Mouse (Mus musculus): ENCODE data around the gene Socs1. TPM values are rescaled to one million over a fixed set of nuclear protein-coding genes. Genes with fewer than 3 reads are reported as not detected.

The Socs1 gene
- polyA plus RNA-seq, 1 experiment from 2014 or later = 3.2 TPM

DNA sequence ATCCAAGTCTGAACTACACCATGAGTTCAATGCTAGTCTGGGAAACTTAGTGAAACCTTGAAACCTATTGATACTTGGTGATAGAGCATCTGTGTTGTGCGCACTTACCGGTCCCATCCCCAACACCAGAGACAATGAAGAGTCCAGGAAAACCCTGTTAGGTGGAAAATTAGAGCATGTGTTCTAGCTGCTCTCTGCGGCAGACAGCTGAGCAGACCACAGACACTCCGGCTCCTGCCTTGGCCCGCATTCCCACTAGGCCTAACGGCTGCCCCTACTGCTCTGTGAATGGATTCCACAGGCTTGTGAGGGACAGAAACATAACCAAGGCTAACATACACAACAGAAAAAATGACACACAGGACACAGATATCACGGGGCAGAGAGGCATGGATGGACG is 11.8 kb downstream of the Socs1 start:
- Histone ChIP-seq H3K9me3 (ENCODE audit: control insufficient read depth, low read length) (no peaks in the 10 kb centered on the region), H3K4me1 (replicated peaks; ENCODE audit: control insufficient read depth, insufficient read depth, low read length) (peaks cover 33% of the 10 kb centered on the region), H3K9ac (ENCODE audit: low read depth, low read length) (no peak overlapping the region), H3K4me2 (no peak overlapping the region), H3K27ac (ENCODE audit: low read depth, low read length) (no peak overlapping the region), H3K4me3 (ENCODE audit: low read depth, low read length) (no peak overlapping the region), H3K27me3 (replicated peaks; ENCODE audit: control insufficient read depth, insufficient read depth, low read length) (no peaks in the 10 kb centered on the region; the same call in none of the 2 replicates), H3K36me3 (ENCODE audit: control insufficient read depth, insufficient read depth, low read length) (no peaks in the 10 kb centered on the region)
- no peak for DNase-seq (ENCODE audit: low spot score)
- 75% methylated on average over 8 of the region's 8 CpGs for WGBS
- no peak for ATAC-seq (replicated peaks; ENCODE audit: low FRiP score)

DNA sequence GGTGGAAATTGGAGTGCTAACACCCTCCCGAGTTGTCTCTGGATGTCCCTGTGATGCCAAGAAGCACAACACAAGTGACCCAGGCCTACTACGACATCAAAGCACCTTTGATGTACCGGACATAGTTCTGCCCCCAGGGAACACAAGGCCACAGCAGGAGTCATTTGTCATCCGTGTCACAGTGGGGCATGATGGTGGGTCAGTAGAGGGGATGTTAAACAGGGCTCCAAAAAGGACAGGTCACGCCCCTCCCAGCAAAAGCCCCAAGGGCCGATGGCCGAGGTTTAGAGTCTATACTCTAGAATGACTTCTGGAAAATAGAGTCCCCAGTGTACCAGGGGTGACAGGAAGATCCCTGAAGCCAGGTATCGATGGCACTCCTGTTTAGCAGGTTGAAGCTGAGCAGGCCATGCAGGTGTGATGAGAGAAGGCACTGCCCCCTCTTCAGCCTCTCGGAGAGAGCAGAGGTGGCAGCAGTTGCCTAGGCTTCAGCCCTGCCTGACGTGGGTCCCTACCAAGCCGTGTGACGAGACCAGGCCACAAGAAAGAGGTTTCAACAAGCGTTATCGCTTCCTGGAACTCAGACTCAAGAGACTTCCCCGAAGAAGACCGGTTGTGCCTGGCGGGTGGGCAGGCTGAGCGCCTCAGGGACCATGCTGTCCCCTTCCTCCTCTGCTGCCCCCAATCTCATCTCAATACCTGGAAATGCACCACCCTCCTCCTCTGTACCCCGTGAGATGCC is 13.4 kb downstream of the Socs1 start:
- DNase-seq (ENCODE audit: low spot score) (no peak), ATAC-seq (replicated peaks; ENCODE audit: low FRiP score) (peak; percentile 62)
- Histone ChIP-seq H3K36me3 (ENCODE audit: control insufficient read depth, insufficient read depth, low read length) (no peaks in the 10 kb centered on the region), H3K4me1 (replicated peaks; ENCODE audit: control insufficient read depth, insufficient read depth, low read length) (peaks cover 29% of the 10 kb centered on the region), H3K27ac (ENCODE audit: low read depth, low read length) (no peak overlapping the region), H3K9me3 (ENCODE audit: control insufficient read depth, low read length) (no peaks in the 10 kb centered on the region), H3K4me3 (ENCODE audit: low read depth, low read length) (no peak overlapping the region), H3K4me2 (no peak overlapping the region), H3K9ac (ENCODE audit: low read depth, low read length) (no peak overlapping the region), H3K27me3 (replicated peaks; ENCODE audit: control insufficient read depth, insufficient read depth, low read length) (peaks cover 3% of the 10 kb centered on the region; the same call in 1 of the 2 replicates)
- 49% methylated on average over 19 of the region's 19 CpGs for WGBS

DNA sequence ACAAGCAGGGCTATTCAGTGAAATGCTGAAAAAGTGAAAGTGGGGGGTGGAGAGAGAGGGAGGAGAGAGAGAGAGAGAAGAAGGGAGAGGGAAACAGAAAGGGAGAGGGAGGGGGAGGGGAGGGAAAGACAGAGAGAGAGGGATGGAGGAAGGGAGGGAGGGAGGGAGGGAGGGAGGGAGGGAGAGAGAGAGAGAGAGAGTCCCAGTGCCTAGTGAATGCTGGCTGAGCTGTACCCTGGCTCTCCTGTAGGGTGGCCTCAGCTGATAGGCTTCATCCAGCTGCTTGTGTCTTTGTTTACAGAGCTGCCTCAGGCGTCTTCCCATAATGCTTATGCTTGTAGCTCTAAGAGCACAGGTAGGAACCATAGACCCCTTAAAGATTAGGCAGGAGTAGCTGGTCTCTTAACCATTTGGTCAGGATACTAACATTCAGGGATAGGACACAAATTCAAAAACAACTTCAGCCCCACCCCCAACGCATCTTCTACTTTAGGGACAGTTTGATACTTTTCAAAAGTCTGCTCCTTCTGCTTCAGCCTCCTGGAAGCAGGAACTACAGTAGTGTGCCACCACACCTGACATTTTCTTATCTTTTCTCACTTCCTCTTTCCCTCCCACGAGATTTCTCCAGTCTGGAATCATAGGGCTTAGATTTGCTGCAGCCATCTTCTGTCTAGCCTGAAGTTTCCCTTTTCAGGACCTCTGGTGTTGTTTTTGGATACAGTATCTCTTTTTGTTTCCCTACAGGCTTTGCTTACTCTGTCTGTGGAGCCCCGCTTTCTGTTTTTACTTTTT is 14.6 kb downstream of the Socs1 start:
- H3K9me3 ChIP-seq (ENCODE audit: control insufficient read depth, low read length) = no peaks in the 10 kb centered on the region
- 42% methylated on average over 4 of the region's 4 CpGs for WGBS
- H3K4me2 ChIP-seq = no peak overlapping the region
- no peak overlapping the region for H3K4me3 ChIP-seq (ENCODE audit: low read depth, low read length)
- peaks cover 29% of the 10 kb centered on the region for H3K4me1 ChIP-seq (replicated peaks; ENCODE audit: control insufficient read depth, insufficient read depth, low read length)
- H3K9ac ChIP-seq (ENCODE audit: low read depth, low read length) = no peak overlapping the region
- H3K27ac ChIP-seq (ENCODE audit: low read depth, low read length) = no peak overlapping the region
- H3K36me3 ChIP-seq (ENCODE audit: control insufficient read depth, insufficient read depth, low read length) = no peaks in the 10 kb centered on the region
- DNase-seq (ENCODE audit: low spot score) (no peak), ATAC-seq (replicated peaks; ENCODE audit: low FRiP score) (peak; percentile 47; the same call in 1 of the 2 replicates)
- H3K27me3 ChIP-seq (replicated peaks; ENCODE audit: control insufficient read depth, insufficient read depth, low read length) = peaks cover 3% of the 10 kb centered on the region; the same call in 1 of the 2 replicates

DNA sequence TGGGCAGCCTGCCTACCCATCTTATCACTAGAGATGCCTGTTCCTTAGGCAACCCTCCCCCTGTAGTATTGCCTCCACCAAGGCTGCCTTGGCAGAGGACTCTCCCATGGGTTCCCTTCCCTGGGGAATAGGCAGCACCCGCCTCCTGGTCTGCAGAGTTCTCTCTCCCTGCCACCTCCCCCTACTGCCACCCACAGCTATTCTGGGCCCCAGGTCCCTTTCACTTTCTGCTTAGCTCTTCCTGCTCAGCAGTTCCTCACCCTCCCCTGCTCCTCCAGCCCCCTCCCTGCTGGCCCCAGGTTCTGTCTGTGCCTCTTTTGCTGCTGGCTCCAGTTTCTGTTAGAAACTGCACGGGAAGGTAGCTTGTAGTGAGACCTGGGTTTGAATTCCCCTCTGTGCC is 15.7 kb downstream of the Socs1 start:
- no peak overlapping the region for H3K4me2 ChIP-seq
- H3K27ac ChIP-seq (ENCODE audit: low read depth, low read length) = no peak overlapping the region
- no peak for ATAC-seq (replicated peaks; ENCODE audit: low FRiP score)
- WGBS = 35% methylated on average over 2 of the region's 2 CpGs
- H3K27me3 ChIP-seq (replicated peaks; ENCODE audit: control insufficient read depth, insufficient read depth, low read length) = peaks cover 6% of the 10 kb centered on the region; the same call in 1 of the 2 replicates
- no peak for DNase-seq (ENCODE audit: low spot score)
- H3K36me3 ChIP-seq (ENCODE audit: control insufficient read depth, insufficient read depth, low read length) = no peaks in the 10 kb centered on the region
- no peak overlapping the region for H3K9ac ChIP-seq (ENCODE audit: low read depth, low read length)
- H3K4me3 ChIP-seq (ENCODE audit: low read depth, low read length) = no peak overlapping the region
- H3K4me1 ChIP-seq (replicated peaks; ENCODE audit: control insufficient read depth, insufficient read depth, low read length) = peaks cover 26% of the 10 kb centered on the region
- H3K9me3 ChIP-seq (ENCODE audit: control insufficient read depth, low read length) = no peaks in the 10 kb centered on the region

DNA sequence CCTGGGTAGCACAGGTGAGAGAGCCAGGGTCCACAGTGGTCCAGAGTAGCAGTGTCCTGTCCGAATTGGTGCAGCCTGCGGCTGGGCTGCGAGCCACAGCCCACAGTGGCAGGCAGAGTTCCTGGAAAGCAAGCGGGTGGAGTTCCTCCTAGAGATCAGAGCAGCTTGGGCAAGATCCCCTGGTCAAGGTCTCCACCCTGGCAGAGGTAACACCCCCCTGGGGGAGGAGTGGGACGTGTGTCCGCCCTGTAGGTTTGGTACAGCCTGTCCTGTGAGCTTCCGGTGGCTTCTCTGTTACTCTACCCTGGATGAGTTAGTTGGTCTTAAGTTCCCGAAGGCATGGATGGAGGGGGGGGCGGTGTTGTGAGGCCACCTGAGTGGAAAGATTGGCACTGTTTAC is 16.5 kb downstream of the Socs1 start:
- 38% methylated on average over 9 of the region's 9 CpGs for WGBS
- Histone ChIP-seq H3K27ac (ENCODE audit: low read depth, low read length) (no peak overlapping the region), H3K4me1 (replicated peaks; ENCODE audit: control insufficient read depth, insufficient read depth, low read length) (peaks cover 26% of the 10 kb centered on the region), H3K4me3 (ENCODE audit: low read depth, low read length) (no peak overlapping the region), H3K36me3 (ENCODE audit: control insufficient read depth, insufficient read depth, low read length) (no peaks in the 10 kb centered on the region), H3K4me2 (no peak overlapping the region), H3K27me3 (replicated peaks; ENCODE audit: control insufficient read depth, insufficient read depth, low read length) (peaks cover 6% of the 10 kb centered on the region; the same call in 1 of the 2 replicates), H3K9ac (ENCODE audit: low read depth, low read length) (no peak overlapping the region), H3K9me3 (ENCODE audit: control insufficient read depth, low read length) (no peaks in the 10 kb centered on the region)
- ATAC-seq (replicated peaks; ENCODE audit: low FRiP score) (no peak), DNase-seq (ENCODE audit: low spot score) (no peak)

DNA sequence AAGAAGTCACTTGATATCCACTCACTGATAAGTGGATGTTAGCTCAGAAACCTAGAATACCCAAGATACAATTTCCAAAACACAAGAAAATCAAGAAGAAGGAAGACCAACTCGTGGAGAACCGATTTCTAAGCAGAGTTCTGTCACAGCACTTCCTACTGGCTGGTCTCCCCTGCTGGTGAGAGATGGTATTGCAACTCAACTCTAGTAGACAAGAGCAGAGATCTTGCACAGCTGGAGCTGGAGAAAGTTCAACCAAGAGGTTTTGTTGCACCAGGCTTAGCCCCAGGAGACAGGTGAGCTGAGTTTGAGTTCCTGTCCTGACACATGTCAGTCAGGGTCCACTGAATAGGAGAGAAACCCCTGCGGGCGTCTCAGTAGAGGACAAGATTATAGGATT is 18.2 kb downstream of the Socs1 start:
- no peaks in the 10 kb centered on the region for H3K36me3 ChIP-seq (ENCODE audit: control insufficient read depth, insufficient read depth, low read length)
- ATAC-seq (replicated peaks; ENCODE audit: low FRiP score) (no peak), DNase-seq (ENCODE audit: low spot score) (no peak)
- H3K27me3 ChIP-seq (replicated peaks; ENCODE audit: control insufficient read depth, insufficient read depth, low read length) = peaks cover 6% of the 10 kb centered on the region; the same call in 1 of the 2 replicates
- no peak overlapping the region for H3K27ac ChIP-seq (ENCODE audit: low read depth, low read length)
- no peak overlapping the region for H3K9ac ChIP-seq (ENCODE audit: low read depth, low read length)
- no peaks in the 10 kb centered on the region for H3K9me3 ChIP-seq (ENCODE audit: control insufficient read depth, low read length)
- H3K4me1 ChIP-seq (replicated peaks; ENCODE audit: control insufficient read depth, insufficient read depth, low read length) = peaks cover 21% of the 10 kb centered on the region
- no peak overlapping the region for H3K4me2 ChIP-seq
- no peak overlapping the region for H3K4me3 ChIP-seq (ENCODE audit: low read depth, low read length)
- WGBS = 43% methylated on average over 4 of the region's 4 CpGs

DNA sequence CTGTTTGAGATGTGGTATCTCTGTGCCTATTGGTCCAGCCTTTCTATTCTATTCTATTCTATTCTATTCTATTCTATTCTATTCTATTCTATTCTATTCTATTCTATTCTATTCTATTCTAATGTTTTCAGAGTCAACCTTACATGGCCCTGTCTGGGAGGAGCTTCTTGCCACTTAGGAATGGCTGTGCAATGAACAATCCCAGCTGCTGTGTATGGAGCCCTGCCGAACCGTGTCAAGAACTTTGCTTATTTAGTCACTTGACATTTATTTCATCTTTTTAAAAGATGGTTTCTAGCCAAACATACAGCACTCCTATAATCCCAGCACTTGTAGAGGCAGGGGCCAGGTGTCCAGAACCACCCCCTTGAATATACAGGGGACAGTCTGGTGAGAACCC is 21.0 kb downstream of the Socs1 start:
- no peak for DNase-seq (ENCODE audit: low spot score)
- Histone ChIP-seq H3K4me1 (replicated peaks; ENCODE audit: control insufficient read depth, insufficient read depth, low read length) (peaks cover 4% of the 10 kb centered on the region; the same call in 1 of the 2 replicates), H3K36me3 (ENCODE audit: control insufficient read depth, insufficient read depth, low read length) (no peaks in the 10 kb centered on the region), H3K4me3 (ENCODE audit: low read depth, low read length) (no peak overlapping the region), H3K9me3 (ENCODE audit: control insufficient read depth, low read length) (no peaks in the 10 kb centered on the region), H3K27ac (ENCODE audit: low read depth, low read length) (no peak overlapping the region), H3K9ac (ENCODE audit: low read depth, low read length) (no peak overlapping the region), H3K4me2 (no peak overlapping the region), H3K27me3 (replicated peaks; ENCODE audit: control insufficient read depth, insufficient read depth, low read length) (peaks cover 6% of the 10 kb centered on the region; the same call in 1 of the 2 replicates)
- 58% methylated on average over 2 of the region's 2 CpGs for WGBS
- ATAC-seq (replicated peaks; ENCODE audit: low FRiP score) = no peak

DNA sequence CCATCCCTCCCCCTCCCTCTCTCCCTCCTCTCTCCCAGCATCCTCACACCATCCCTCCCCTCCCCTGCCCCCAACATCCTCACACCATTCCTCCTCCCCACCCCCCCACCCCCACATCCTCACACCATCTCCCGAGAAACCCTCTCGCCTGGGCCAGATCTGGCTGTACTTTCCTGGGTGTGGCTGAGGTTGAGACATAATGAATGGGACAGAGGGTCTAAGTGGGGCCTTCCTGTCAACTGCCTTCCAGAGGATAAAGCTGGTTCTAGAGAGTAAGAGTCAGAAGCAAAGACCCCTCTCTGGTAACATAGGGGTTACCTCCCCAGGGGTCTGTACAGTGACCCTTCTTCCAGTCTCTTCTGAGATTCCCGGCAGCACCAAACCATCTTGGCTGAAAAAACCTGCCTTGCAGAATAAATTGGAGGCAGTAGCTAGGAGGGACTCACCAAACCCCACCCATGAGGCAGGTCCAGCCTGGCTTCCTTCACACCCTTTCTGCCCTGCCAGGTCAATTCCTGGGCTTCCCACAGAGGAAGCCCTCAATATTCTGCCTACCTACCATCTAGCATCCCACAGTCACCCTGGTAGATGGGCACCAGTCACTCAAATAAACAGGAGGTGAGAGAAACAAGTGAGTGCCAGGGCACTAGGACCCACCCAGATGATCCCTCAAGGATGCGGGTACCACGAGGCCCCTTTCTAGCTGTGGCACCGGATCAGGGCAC is 21.6 kb downstream of the Socs1 start:
- peaks cover 6% of the 10 kb centered on the region; the same call in 1 of the 2 replicates for H3K27me3 ChIP-seq (replicated peaks; ENCODE audit: control insufficient read depth, insufficient read depth, low read length)
- peaks cover 2% of the 10 kb centered on the region; the same call in 1 of the 2 replicates for H3K4me1 ChIP-seq (replicated peaks; ENCODE audit: control insufficient read depth, insufficient read depth, low read length)
- H3K36me3 ChIP-seq (ENCODE audit: control insufficient read depth, insufficient read depth, low read length) = no peaks in the 10 kb centered on the region
- ATAC-seq (replicated peaks; ENCODE audit: low FRiP score) = no peak
- H3K4me2 ChIP-seq = no peak overlapping the region
- 47% methylated on average over 6 of the region's 6 CpGs for WGBS
- H3K4me3 ChIP-seq (ENCODE audit: low read depth, low read length) = no peak overlapping the region
- no peak for DNase-seq (ENCODE audit: low spot score)
- no peaks in the 10 kb centered on the region for H3K9me3 ChIP-seq (ENCODE audit: control insufficient read depth, low read length)
- H3K27ac ChIP-seq (ENCODE audit: low read depth, low read length) = no peak overlapping the region
- no peak overlapping the region for H3K9ac ChIP-seq (ENCODE audit: low read depth, low read length)
